Mouse (Mus musculus): ENCODE data around the gene Rccd1.

- TF ChIP-seq CTCF (IDR thresholded peaks at IDR 0.05; ENCODE audit: borderline replicate concordance, extremely low read depth, insufficient read depth, insufficient read length) (peak; percentile 90), POLR2A (IDR thresholded peaks at IDR 0.05; ENCODE audit: borderline replicate concordance, extremely low read depth, insufficient read depth, insufficient read length, poor library complexity, severe bottlenecking) (peak; percentile 84; the same call in 1 of the 2 replicates)
These were observed 18.6 kb upstream of the Rccd1 start, which contains the start of gene Hddc3 for GRCm38 (mm10) chr7:80342858-80343257.
